Mouse (Mus musculus) T-helper 1 cell (primary cell): ENCODE results near the gene Scn2b.

Experiments used
- in situ Hi-C: fragments of 300-600 bp; cut with MboI, MseI; formaldehyde crosslinking; loops from one replicate; pipeline ENCODE4 v1.15.1; 2025; ENCODE audit warnings: high pct_unique_total_duplicates

The Scn2b gene

DNA sequence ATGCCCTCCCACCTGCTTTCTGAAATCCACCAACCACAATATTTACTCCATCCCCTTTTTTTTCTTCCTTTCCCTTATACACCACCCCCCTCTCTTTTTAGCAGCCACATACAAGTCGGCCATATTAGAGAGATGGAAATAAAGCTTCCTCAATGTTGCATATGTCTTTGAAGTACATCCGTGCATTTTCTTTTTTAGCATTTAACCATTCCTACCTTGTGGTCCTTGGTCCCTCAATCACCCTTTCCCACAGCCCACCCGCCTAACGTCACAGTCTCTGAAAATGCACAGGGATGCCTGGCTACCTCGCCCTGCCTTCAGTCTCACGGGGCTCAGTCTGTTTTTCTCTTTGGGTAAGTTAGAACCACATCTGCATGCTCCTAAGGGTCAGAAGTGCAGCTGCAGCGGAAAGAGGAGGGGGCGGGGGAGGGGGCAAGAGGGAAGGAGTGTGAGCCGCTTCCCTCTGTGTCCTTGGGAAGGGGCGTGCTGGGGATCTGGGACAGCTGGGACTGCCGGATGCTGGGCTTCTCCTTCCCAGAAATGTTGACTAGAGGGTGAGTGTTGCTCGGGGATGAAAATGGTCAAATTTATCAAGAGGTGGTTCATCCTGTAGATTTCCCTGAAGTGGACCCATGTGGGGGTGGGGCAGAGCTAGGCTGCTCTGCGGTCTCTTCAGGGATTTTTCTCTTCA lies at the start of gene Scn2b:
Gene Scn2b, plus strand, starts transcription at position 42 of the 691 bp plus-strand sequence.
- in situ Hi-C loops: no loop called here

DNA sequence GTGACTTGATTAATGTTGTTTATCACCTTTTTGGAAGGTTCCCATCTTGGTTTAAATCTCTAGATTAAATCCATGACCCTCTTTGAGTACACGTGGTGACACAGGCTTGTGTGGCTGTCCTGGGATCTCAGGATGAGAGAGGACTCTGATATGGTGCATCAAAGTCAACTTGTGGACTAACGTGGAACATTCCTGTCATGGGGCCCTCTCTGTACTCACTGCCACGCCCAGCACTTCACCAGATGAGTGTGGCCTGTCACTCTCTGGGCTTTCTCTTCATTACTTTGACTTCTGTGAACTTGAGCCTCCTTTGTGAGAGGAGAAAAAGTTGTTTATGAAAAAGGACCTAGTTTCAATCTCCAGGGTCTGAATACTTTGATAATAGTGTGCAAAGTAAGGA lies 45.8 kb upstream of the Scn2b start:
- in situ Hi-C loops: loop anchor here (10.0 kb wide), 1 partner anchor 57 kb away; no protein-coding TSS in a partner anchor

DNA sequence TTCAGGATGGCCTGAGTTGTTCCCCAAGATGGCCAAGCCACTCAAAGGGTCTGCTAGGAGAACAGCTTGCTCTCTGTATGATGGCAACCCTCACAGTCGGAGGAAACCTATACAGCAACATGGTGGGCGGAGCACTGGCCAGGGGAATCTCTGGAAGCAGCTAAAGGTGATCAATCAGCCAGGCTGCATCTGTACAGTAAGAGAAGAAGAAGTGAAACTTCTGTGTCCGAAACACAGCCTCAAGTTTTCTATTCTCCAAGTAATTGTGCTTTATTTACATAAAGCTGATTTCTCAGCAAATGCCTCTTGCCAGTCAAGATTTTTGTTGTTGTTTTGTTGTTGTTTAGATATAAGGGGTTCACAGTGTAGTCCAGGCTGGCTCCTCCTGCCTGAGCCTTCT lies 39.7 kb upstream of the Scn2b start:
- in situ Hi-C loops: loop anchor here (10.0 kb wide), 1 partner anchor 63 kb away; no protein-coding TSS in a partner anchor

DNA sequence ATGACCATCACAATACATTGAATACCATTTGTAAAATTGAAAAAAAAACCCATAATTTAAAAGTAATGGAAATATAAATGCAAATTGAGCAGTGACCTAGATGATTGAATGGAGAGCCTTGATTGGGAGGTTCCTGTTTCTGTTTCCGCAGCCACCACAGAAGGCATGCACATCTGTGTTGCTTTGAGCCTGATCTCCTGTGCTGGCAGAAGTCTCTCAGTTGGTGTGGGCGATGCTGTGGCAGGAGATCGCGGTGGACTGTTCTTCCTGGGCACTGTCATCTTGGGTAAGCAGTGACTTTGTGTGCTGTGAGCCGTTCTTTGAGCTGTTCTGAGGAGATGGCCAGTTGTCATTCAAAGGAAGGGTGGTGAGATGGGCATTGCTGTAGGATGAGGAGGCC lies 38.6 kb upstream of the Scn2b start, which contains the start of gene Jaml:
Gene Jaml, plus strand, starts transcription at position 173 of the 400 bp plus-strand sequence.
- in situ Hi-C loops: loop anchor here (10.0 kb wide), 1 partner anchor 64 kb away; no protein-coding TSS in a partner anchor

DNA sequence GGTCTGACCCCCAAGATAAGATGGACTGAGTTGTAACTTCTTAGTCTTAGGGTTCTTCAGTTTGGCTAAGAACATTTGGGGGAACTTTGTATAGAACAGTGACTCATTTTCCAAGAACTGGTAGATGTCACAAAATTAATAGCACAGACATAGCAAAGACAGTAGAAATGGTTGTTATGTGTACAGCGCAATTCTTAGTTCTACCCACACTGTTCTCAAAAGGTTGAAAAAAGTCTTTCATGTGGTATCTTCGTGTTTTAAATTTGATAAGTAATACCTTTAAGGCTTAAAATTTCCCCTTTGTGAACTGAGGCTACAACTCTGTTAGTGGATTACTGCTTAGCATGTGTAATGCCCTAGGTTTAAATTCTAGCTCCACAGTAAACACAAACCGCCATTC lies 34.5 kb upstream of the Scn2b start:
- in situ Hi-C loops: no loop called here

DNA sequence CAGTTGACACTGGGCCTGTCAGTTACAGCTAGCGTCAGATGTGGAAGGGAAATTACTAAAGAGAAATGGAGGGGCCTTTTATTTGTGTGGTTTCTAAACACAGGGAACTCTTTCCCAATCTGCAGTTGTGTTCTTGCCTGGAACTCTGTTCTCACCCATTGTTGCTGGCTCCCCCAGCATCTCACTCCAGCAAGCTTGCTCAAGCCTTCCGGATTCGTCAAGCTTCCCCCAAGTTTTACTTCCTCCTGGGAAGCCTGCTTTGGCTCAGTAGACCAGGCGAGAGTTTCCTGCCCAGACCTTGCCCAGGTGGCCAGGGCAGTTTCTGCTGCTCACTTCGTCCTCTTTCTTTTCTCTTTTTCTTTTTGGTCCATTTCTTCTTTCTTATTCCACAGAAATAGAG lies 33.0 kb upstream of the Scn2b start:
- in situ Hi-C loops: no loop called here

DNA sequence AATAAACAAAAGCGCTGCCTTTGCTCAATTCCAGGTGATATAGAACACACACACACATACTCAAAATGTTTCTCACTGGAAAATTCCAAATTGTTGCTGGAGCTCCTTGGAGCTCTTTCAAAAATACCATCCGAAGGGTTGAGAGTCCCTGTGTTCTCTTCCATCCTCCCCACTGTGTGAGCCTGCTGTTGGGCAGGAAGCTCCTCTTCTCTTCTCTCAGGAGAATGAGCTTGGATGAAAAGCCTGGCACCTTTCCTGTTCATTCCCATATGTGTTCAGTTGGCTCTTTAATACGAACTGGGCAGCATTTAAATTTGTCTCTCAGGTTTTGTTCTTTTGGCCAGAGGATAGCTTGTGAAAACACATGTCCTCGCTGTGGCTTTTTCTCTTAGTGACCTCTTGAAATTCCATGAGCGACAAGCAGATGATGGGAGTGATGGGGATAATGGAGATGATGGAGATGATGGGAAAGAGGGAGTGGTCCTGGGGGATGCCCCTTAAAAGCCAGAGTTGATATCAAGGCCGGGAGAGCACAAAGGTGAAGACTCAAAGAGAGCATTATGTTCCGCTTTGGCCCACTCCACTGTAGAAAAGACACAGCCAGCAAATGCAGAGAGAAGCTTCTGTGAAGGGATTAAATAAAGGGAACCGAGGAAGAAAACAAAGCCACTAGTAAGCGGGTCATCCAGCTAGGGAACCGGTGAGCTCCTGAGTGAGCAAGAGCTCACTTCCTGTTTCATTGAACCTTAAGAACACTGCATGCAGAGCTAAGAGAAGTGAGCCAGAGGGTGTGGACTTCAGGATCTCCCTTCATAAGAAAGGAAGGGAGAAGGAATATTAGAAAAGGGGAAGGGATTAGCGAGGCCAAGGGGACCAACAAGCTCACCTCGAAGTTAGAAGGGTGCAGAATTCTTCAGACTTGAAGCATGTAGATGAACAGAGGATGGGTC lies 31.6 kb upstream of the Scn2b start:
- in situ Hi-C loops: no loop called here

DNA sequence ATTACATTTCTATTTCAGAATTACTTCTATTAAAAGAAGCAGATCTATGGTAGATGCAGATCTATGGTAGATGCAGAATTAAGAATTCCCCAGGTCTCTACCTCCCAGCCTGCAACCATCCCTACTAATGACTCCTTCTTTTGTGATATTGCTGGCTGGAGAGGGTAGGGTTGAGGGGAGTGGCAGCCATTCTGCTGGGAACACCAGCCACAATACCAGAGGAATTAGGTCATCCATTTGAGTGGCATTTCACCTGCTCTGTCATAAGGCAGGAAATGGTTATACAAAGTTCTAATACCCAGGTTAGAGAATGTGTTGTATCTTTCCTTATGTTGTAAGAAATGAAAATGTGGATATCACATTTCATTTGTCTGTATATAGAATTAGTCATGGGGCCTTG lies 29.5 kb upstream of the Scn2b start:
- in situ Hi-C loops: no loop called here

DNA sequence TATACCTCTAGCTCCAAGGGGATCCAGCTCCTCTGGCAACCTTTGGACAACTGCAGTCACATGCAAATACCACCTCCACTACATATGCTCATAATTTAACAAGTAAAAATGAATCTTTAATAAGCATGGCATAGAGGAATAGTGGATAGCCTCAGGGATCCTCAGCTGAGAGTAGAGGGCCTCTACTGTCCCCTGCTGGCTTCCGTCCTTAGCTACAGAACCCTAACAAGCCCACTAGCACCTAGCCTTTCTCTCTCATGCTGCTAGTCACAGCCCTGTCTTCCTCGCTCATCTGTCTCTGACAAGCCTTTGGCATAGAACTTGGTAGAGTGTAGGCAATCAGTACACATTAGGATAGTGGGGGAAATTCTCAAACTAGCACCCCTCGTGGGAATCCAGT lies 26.8 kb upstream of the Scn2b start:
- in situ Hi-C loops: no loop called here

DNA sequence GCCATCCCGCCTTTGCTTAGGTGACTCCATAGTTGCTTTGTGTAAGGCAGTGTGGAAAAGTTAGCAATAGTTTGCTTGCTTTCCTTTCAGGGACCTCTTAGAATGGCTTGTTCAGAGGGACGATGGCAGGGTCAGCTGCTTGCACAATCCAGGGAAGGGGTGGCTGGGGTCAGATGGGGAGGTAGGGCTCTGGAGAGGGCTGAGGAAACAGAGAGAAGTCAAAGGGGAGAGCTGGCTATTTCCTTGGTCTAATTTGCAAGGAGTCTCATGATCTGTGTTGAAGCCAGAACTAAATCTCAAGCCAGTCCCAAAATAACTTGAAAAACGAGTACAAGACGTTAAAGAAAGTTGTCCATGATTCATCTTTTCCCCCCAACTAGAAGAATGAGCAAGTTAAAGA lies 24.9 kb upstream of the Scn2b start:
- in situ Hi-C loops: no loop called here

DNA sequence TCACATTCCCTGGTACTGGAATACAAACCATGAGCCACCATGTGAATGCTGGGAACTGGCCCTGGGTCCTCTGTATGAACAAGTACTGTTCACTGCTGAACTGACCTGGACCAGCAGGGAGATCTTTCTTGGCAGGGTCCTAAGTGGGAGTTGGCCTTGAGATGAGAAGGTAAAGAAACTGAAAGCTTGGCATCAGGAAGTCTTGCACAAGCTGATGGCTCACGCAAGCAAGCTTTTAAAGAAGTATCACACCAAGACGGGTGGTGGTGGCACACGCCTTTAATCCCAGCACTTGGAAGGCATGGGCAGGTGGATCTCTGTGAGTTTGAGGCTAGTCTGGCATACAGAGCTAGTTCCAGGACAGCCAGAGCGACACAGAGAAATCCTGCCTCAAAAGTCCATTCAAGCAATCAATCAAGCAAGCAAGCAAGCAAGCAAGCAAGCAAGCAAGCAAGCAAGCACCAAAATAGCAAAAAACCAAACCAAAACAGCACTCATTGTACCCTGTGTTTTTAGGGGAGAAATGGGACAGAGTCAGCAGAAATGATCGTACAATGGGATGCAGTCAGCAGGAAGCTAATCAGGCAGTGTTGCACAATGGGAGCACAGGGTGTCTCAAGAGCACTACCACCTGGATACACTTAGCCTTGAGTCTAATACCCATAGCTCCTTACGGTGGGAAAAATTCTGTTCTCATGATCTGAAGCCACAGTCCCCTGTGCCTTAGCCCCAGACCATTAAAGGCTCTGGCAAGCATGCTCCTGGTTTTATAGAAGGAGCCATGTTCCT lies 22.2 kb upstream of the Scn2b start:
- in situ Hi-C loops: no loop called here

DNA sequence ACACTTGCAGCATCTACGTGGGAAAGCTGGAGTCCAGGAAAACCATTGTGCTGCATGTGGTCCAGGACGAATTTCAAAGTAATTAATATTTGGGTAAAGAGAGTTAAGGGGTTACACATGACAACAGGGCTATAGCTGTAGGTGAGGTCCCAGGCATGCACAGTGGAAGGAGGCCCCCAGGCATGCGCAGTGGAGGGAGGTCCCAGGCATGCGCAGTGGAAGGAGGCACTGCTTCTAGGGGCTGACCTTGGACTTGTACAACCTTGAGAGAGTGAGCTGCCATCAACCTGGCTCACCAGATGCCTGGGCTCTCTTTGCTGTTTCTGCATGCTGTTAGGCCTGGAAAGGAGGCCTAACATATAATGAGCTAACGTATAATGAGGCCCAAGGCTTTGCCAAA lies 19.7 kb upstream of the Scn2b start:
- in situ Hi-C loops: no loop called here

DNA sequence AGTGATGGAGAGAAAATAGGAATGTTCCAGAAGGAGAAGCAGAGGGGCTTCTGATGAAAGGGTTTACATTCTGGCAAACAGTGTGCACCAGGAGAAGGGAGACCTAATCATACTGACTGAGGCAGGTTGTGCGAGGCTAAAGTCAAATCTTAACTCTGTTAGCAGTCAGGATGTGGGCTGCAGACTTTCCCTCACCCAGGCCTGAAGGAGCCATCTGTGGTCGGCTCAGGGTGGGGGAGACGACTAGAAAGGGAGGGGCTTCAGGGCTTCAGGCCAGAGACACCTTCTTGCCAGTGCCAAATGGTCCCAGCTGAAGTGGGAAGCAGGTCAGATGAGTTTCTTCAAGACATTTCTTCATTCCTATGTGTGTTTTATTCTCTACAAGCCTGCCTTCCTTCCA lies 19.2 kb upstream of the Scn2b start:
- in situ Hi-C loops: no loop called here

DNA sequence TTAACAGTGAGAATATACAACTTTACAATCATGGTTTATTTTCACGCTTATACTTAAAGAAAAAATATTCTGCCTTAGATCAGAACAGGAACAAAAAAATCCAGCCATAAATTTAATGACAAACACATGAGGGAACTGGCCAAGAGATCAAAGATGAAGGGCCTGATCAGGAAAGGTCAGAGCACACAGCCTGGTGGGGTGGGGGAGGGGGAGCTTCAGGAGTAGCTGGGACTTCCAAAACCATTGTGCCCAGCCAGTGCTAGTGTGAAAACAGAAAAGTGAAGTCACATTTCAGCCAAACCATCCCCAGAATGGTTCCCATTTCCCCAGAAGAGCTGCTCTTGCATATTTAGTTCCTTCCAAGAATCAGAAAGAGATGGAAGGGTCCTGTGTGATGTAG lies 15.1 kb upstream of the Scn2b start:
- in situ Hi-C loops: no loop called here

DNA sequence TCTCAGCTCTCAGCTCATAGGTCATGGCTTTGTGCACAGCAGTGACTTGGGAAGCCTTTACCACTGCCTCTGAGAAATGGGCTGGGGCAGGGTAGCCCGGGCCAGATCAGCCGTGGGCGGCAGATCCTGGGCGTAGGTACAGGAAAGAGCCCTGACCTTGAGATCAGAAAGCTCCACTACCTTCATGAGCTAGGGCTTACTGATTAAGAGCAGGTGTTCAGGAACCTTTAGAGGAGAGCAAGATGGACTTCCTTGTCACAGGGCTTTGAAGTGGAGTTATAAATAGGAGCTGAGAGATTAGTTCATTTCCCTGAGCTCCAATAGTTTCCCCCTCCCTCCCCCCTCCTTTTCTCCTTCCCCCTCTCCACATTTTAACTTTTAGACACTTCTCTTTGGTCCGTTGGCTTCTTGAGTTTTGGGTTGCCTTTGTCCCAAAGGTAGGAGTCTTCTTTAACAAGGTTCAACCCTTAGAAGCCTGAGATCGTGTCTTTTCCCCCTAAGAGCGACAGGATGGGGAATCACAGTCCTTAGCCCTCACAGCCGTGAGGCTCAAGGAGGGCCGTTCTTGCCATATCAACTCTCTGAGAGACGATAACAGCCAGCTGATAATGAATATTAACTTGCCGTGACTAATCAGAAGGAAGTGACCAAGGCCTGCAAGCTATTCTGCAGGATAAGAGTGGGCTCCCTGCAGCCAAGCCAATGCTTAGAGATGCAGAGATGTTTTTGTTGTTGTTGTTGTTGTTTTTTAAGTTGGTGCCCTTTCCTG lies 14.2 kb upstream of the Scn2b start:
- in situ Hi-C loops: no loop called here

DNA sequence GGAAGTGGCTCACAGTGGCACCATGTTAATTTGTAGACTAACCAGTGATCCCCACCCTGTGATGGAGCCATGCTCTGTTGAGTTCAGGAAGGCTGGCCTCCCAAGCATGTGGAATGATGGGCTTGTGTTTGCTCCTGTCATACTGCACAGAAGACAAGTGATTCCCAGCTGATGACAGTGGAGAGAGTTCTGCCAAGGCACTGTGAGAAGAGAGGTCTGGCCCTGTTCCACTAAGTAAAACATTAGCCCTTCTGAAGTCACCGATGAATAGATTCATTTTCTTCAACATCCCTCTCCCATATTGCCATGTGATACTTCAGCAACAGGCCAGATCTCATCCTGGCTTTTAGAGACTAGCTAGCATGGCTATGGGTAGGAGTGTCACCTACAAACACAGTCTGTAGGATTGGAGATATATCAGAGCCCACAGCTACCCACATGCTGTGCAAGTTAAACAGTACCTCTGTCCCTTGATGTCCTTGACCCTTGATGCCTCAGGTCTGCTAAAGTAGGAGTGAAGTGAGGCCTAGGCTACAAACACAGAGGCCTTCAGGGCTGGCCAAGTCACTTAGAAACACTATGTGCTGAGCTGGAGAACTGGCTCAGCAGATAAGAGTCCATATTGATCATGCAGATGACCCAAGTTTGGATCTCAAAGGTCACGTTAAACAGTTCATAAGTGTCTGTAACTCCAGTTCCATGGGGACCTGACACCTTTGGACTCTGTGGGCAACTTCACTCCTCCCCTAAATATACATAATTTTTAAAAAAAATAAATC lies 11.8 kb upstream of the Scn2b start:
- in situ Hi-C loops: no loop called here

DNA sequence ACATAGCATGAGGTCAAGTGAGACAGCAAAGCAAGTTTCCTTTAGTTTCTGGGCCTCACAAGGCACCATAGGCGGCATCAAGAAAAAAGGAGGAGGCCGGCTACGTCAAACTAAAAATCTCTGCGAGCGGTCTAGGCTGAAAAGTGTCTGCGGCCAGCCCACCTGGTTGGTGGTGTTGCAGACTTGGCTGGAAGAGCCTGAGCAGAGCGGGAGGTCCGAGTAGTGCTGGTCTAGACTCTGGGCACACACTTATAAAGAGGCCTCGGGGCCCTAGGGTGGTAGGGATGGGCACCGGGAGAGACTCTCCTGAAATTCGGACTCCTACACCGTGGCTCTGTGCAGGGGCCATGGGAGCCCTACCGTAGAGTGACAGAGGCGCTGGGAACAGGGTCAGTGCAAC lies 1.9 kb upstream of the Scn2b start:
- in situ Hi-C loops: no loop called here

DNA sequence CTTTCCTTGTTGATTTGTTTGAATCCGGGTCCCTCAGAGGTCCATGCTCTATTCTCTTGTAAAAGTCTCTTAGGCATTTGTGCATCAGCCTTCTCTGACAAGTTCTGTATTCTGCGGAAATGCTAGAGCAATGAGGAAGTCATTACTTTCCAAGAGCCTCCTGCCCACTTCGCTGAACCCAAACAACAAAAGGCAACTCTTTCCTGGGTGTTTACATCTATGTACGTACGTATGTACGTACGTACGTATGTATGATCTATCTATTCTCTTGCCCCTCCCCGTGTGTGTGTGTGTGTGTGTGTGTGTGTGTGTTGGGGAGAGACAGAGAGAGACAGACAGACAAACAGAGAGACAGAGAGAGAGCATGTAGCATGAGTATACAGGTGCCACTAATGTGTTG lies 763 bp upstream of the Scn2b start:
- in situ Hi-C loops: no loop called here

DNA sequence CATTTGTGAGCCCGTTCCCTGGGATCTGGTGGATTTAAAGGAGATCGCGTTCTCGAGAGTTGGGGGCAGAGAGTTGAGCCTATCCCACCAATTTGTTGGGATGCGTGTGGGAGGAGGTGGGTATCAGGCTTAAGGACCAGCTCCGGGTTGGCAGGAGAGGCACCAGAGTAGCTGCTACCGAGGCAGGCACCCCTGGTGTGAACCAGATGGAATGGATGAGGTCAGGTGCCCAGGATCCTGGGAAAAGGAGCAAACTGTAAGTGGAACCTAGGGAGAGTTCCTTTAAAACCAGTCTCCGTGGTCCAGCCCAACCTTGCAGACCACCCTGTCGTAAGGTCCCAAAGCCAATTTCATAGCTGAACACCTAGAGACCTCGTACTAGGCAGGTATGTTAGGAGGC lies 970 bp downstream of the Scn2b start:
- in situ Hi-C loops: no loop called here

DNA sequence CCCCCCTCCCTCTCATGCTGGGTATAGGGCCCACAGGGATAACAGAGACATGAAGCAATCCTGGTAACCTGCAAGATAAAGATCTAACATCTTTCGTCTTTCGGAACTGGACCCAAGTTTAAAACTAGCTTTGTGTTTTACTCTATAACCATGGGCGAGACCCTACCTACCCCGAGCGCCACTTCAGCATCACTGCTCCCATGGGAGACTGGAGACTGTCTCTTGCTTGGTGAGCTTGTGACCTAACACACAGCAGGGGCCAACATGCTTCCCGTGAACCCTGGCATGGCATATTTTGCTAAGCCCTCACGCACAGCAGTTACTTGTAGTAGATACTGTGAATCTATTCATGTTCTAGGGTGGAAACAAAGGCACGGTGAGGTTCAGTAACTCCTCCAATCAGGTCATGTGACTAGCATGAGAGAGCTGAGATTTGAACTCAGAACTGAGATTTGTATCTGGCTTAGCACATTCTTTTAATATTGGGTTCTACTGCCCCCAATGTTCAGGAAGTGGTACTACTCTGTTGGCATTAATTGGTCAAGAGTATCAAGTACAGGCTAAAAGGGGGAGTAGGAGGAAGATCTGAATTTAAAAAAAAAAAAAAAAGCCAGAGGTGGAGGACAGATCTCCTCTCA lies 1.9 kb downstream of the Scn2b start:
- in situ Hi-C loops: no loop called here
